Mouse (Mus musculus) cerebellum, adult 2 months (tissue): ENCODE data around the gene Ncor1.

Experiments used
- CTCF ChIP-seq: fragments of 200-500 bp; IDR thresholded peaks from 2 replicates; pipeline ENCODE4 v1.5.1; 2011; ENCODE audit warnings: low read depth, mild to moderate bottlenecking, control low read depth, low read length, moderate library complexity, borderline replicate concordance; ENCODE audit not compliant: insufficient read depth
- POLR2A ChIP-seq: fragments of 200-500 bp; IDR thresholded peaks from 2 replicates; pipeline ENCODE4 v1.6.1; 2011; ENCODE audit warnings: low read length, control low read depth, borderline replicate concordance; ENCODE audit not compliant: insufficient read depth

DNA sequence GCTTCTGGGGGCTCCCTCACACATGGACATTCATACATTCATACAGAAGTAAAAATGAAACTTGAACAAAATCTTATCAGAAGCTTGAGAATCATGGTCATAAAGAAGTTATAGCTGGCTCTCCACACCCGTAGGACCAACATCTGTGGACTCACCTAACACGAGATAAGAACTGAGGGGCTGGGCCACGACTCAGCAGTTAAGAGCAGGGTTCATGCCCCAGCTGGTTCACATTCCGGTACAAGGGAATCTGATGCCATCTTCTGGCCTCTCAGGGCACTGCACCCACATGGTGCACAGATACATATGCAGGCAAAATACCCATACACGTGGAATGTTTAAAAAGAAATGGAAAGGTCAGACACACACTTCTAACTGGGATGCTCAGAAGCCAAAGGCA lies 180.3 kb downstream of the Ncor1 start:
- no peak for TF ChIP-seq POLR2A
- TF ChIP-seq CTCF: peak; percentile 57; the same call in 1 of the 2 replicates
